Mouse (Mus musculus): ENCODE data around the gene Mtmr1. TPM values are rescaled to one million over a fixed set of nuclear protein-coding genes. Genes with fewer than 3 reads are reported as not detected.

The Mtmr1 gene
- total RNA-seq, 2 experiments from 2014 or later = 41.2 to 43.3 TPM

DNA sequence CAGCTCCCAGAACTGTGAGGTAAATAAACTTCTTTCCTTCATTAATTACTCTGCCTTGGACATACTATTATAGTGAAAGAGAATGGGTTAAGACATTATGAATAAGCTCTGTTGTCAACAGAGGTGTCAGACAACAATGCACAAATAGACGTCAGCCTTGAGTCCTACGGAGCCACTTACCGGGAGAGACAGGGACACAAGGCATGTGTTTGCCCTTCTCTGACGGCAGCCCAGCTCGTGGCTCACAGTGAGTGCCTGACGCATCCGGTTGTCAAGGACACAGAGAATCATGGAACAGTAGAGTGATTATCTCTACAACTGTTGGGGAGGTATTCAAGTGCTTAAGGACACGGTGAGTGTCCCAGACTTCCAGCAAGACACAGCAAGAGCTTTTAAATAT, 70.3 kb downstream of the Mtmr1 start:
- DNase-seq (ENCODE audit: low spot score in 2 of 2) = no peak
- intact Hi-C loops (cut with DNase I) = no loop called here

DNA sequence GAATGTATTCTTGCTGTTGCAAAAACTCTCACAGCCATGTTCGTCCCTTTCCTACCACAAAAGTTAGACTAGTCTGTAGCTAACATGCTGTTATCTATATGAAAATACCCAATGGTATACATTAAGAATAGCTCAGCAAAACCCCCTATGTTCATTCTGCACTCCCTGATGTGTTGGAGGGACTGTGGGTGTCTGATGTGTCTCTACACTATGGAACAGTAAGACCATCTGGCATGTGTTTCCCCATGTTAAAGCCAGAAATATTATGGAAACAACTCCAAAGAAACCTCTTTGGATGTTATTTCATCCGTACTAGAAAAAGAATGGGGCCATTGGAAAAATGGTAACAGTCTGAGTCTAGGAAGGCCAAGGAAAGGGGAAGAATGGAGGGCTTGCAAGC, 71.0 kb downstream of the Mtmr1 start:
- peak in 1 of 2 experiments; percentile 78 for DNase-seq (ENCODE audit: low spot score in 2 of 2)
- intact Hi-C loops (cut with DNase I) = no loop called here

DNA sequence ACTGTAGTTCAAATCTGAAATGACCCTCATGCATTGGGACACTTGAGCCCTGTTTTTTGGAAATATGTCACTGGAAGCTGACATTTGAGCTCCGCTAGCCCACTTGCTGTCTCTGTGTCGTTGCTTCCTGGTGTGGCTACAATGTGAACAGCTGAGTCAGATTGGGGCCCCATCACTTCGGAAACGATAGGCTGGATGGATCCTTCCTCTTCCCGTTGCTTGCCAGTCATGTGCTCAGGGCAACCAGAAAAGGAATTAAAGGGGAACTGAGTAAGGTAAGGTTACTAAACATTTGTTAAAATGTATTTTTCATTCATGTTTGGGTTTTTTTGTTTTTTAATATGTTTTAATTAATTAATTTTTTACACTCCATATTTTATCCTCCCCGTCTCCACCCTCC, 74.9 kb downstream of the Mtmr1 start:
- no peak for DNase-seq (ENCODE audit: low spot score in 2 of 2)
- intact Hi-C loops (cut with DNase I) = no loop called here

DNA sequence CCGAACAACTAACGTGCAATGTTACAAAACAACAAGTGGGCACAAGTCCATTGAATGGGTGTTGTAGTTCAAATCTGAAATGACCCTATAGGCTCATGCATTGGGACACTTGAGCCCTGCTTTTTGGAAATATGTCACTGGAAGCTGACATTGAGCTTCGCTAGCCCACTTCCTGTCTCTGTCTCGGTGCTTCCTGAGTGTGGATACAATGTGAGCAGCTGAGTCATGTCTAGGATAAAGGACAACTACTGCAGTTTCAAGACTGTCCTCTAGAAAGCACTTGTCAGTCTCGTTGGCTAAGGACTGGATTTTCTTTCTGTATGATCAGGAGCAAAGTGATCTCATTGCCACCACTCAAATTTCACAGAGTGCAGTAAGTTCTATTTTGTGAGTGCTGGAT, 78.4 kb downstream of the Mtmr1 start:
- intact Hi-C loops (cut with DNase I) = no loop called here
- no peak for DNase-seq (ENCODE audit: low spot score in 2 of 2)

DNA sequence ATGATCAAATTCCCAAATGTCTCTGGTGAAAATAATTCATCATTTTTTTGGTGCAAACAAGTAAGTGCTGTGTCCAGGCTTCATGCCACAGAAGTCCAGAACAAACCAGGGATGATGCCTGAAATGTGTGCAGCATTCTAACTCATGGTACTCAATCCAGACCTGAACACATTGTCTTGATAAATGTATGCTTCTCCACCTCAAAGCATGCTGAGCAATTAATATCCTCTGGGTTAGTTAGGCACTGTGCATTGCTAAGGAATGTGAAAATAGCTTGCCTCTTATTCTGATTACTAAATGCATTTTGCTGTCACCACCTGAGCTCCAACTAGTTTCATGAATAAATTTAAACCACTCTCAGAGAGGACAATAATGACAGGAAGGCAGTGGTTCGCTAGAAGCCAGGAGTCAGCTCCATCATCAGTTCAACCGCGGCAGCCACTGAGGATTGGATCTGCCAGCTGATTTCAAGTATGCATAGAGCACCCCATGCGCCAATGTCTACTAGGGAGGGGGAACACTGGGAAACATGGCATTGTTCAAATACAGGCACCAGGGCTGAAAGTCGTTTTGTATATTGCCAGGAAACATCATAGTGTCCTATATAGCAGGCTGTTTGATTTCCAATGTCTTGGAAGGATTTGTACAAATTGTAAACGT, 91.6 kb downstream of the Mtmr1 start:
- intact Hi-C loops (cut with DNase I) = no loop called here
- no peak for DNase-seq (ENCODE audit: low spot score in 2 of 2)

DNA sequence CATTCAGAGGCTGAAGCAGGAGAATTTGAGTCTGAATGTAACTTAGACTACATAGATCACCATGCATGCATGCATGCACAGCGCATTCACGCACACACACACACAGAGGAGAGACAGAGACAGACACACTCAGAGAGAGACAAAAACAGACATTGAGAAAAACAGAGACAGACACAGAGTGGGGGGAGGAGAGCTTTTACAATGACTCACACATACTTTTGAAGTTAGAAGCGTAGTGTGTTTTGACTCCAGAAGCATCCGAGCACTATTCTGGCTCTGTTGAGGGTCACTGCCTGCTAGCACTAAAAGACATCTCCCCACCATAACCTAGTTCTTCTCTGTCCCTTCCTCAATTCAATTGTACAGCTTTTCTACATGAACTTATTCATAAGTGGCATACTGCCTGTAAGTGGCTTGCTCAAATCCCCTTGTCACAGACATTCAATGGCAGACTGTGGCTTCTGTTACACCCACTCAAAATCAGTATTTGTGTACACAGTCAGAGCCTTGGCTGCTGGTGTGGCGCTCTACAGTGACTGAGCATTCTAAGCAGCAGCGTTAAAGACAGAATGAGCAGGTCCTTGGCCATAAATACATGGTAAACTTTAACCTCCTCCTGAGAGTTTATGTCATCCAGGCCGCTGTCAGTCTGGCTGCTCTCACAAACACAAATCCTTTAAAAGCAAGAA, 99.7 kb downstream of the Mtmr1 start:
- intact Hi-C loops (cut with DNase I) = no loop called here
- DNase-seq (ENCODE audit: low spot score in 2 of 2) = peak in 1 of 2 experiments; percentile 3

DNA sequence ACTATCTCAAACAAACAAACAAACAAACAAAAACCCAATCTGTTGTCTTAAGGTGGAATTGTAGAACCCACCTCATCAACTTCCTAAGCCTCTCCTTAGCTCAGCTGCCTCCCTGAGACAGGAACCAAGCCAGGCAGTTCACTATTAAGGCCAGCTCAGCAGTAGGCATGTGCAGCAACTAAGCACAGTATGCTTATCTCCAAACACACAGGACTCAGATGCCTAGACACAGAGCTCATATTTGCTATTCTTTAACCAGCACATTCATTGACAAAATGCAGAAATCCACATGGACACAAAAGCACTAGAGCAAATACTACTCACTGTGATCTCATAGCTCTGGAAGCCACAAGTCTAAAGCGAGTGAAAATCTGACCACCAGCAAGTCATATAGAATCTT, 100.9 kb downstream of the Mtmr1 start:
- DNase-seq (ENCODE audit: low spot score in 2 of 2) = no peak
- intact Hi-C loops (cut with DNase I) = no loop called here

DNA sequence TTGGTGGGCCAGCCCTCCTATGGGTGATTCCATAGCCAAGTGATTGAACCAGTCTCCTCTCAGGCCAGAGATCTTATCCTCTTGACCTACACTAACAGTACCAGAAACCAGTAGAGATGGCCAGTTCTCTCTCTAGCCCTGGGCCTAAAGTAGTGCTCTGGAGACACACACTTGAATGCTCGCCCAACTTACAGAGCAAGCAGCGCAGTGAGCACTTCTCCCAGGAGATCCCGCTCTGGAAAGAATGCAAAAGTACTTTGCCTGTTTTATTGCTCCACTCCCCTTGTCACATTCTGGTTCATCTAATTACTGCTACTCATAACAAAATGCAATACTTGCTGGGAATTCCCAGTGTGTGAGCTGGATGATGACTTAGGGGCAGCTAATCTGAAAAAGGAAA, 102.9 kb downstream of the Mtmr1 start:
- DNase-seq (ENCODE audit: low spot score in 2 of 2) = no peak
- intact Hi-C loops (cut with DNase I) = no loop called here

Other genes with a start within 250 kb of the Mtmr1 start
- 1 to 10 TPM; 6.2 to 7.4 TPM for gene Mtm1, start 154.0 kb upstream of the Mtmr1 start, total RNA-seq (2021)
- 10 to 100 TPM; 65.1 to 66.2 TPM for gene Cd99l2, start 128.1 kb downstream of the Mtmr1 start, total RNA-seq (2021)
- gene Hmgb3, start 191.2 kb downstream of the Mtmr1 start, total RNA-seq (2021) = 10 to 100 TPM; 36.1 to 43.8 TPM

Measured in left cerebral cortex, postnatal 25 days (tissue).